ENCODE assay signal across 18 mouse cellular contexts in genomic region chr10:58974138-58974537, GRCm38 (mm10).
"Had no signal": no experiment of that assay in that cellular context is flagged by ENCODE, and none has a peak within 500 bp of the region (broad histone marks: within the 10 kb centered on the region; RNA-seq: fewer than 3 reads in every experiment).

No protein-coding gene starts in this region.

- H3K9me3 ChIP-seq: liver, embryonic 13.5 days; midbrain, embryonic 12.5 days; midbrain, embryonic 15.5 days; neural tube, embryonic 12.5 days; neural tube, embryonic 15.5 days had no signal

- ATAC-seq: midbrain, embryonic 15.5 days had no signal

- H3K4me2 ChIP-seq: liver, embryonic 13.5 days; lung, embryonic 14.5 days; midbrain, embryonic 12.5 days; midbrain, embryonic 15.5 days; neural tube, embryonic 12.5 days; neural tube, embryonic 15.5 days had no signal

- H3K27ac ChIP-seq: kidney, postnatal 0 days; left cerebral cortex, adult 2 months; liver, embryonic 13.5 days; macrophage; midbrain, embryonic 12.5 days; midbrain, embryonic 15.5 days; neural tube, embryonic 12.5 days; neural tube, embryonic 15.5 days; stomach, postnatal 0 days had no signal

- DNase-seq: kidney, adult 2 months; kidney, postnatal 25 days; layer of hippocampus, postnatal 36 days; liver, embryonic 13.5 days; lung, embryonic 14.5 days; right cerebral cortex, adult 18-20 months; right cerebral cortex, postnatal 14 days; right cerebral cortex, postnatal 4 days; thymus, adult 2 months; thymus, postnatal 25 days had no signal

- H3K4me1 ChIP-seq: liver, embryonic 13.5 days; midbrain, embryonic 15.5 days had no signal

- H3K27me3 ChIP-seq: liver, embryonic 13.5 days; midbrain, embryonic 12.5 days; midbrain, embryonic 15.5 days; neural tube, embryonic 12.5 days; neural tube, embryonic 15.5 days had no signal

- H3K9ac ChIP-seq: liver, embryonic 13.5 days; lung, embryonic 14.5 days; midbrain, embryonic 12.5 days; midbrain, embryonic 15.5 days; neural tube, embryonic 12.5 days; neural tube, embryonic 15.5 days had no signal

- H3K4me3 ChIP-seq: left cerebral cortex, adult 2 months; liver, embryonic 13.5 days; midbrain, embryonic 12.5 days; midbrain, embryonic 15.5 days; neural tube, embryonic 12.5 days; neural tube, embryonic 15.5 days had no signal

- H3K36me3 ChIP-seq: liver, embryonic 13.5 days; midbrain, embryonic 12.5 days; midbrain, embryonic 15.5 days; neural tube, embryonic 12.5 days; neural tube, embryonic 15.5 days had no signal
